Mouse (Mus musculus) layer of hippocampus, adult 2 months (tissue): ENCODE data around the gene Sh2d1b2. TPM values are rescaled to one million over a fixed set of nuclear protein-coding genes. Genes with fewer than 3 reads are reported as not detected.

Experiments
- DNase-seq, 2 experiments: peaks; one replicate each; pipeline ENCODE4 v3.0.0; 2022; ENCODE audit warnings: low spot score in 2 of 2
- H3K27ac ChIP-seq: fragments of 200-600 bp; 2 replicates; pipeline ENCODE4 v1.8.1; 2022
- H3K4me3 ChIP-seq: fragments of 200-600 bp; 2 replicates; pipeline ENCODE4 v1.8.1; 2022; ENCODE audit warnings: mild to moderate bottlenecking
- CTCF ChIP-seq: fragments of 200-600 bp; conservative IDR thresholded peaks from 2 replicates; pipeline ENCODE4 v1.8.1; 2022; ENCODE audit warnings: antibody characterized with exemption, mild to moderate bottlenecking, moderate library complexity
- total RNA-seq, 2 experiments: library from RNA; stranded (reverse); gene quantifications; 2 replicates each; pipeline ENCODE4 v1.2.3; 2021

Gene Sh2d1b2
- total RNA-seq, 2 experiments from 2014 or later, result not detected

DNA sequence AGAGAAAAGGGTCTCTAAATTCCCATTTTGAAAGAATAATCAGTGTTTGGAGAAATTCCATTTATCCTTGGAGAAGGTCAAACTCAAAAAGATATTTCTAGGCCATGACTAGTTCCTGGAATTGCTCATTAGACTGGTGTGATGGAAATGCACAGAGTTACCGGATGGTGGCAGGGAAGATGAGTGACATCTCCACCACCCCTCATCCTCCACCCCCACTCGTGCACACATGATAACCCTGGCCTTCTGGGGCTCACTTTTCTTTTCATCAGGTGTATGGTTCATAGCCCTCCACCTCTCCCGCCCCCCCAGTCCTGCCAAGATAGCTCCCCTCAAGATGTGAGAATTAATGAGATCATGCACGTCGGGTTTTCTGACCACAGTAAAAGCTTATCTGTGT lies 60.7 kb downstream of the Sh2d1b2 start:
- Histone ChIP-seq H3K4me3 (no peak overlapping the region), H3K27ac (peak overlapping the region; percentile 53; the same call in 1 of the 2 replicates)
- no peak for TF ChIP-seq CTCF
- no peak for DNase-seq

DNA sequence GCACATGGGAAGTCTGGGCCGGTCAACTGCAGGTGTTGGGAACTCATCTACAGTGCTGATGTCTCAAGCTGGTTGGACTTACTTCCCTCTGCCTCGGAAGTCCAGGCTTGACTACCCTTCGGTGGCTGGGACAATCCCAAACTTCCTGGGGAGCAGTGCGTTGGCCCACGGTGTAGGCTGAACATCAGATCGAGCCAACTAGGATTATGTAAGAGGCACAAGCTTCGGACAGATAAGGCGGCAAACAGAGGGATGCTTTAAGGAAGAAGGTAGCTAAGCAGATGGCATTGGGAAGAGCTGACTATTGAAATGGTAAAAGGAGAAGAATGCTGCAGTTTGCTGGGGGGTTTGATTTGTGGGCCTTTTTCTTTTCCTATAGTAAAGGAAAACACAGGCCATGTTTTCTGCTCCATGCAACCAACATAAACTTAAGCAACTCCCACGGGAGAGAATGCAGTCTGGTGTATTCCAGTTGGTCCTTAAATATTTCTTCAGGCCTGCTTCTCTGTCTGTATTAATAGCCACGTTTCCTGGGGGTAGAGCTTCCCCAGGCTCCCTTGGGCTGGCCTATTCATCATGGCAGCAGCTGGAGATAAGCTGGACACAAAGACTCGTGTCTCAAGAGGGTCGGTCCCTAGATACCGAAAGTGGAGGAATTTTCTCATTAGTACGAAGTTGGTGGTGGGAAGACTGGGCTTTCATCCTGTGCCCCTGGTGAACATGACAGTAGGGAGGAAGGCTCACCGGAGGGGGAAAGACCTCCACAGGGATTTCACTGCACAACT lies 62.4 kb downstream of the Sh2d1b2 start:
- H3K27ac ChIP-seq, result peak overlapping the region; percentile 28; the same call in 1 of the 2 replicates
- peak in 1 of 2 experiments; percentile 14 for DNase-seq
- H3K4me3 ChIP-seq, result no peak overlapping the region
- TF ChIP-seq CTCF, result no peak

DNA sequence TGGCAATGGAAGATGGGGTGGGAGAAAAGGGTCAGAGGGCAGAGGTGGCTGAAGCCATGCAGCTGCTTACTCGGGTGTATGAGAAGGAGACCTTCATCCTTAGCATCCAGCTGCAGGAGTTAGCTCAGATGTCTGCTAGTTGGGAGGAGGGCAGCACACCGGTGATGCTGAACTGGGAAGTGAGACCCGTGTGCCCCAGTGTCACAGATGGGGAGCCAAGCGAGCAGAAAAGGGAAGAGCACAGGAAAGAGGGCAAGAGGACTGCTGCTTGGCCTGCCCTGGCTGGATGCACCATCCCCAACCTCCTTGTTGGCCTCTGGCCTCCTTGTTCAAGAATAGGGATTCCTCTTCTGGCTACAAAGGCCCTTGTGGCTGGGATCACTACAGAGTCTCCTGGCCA lies 66.9 kb downstream of the Sh2d1b2 start:
- H3K4me3 ChIP-seq, result no peak overlapping the region
- no peak for DNase-seq
- no peak for TF ChIP-seq CTCF
- no peak overlapping the region for H3K27ac ChIP-seq

DNA sequence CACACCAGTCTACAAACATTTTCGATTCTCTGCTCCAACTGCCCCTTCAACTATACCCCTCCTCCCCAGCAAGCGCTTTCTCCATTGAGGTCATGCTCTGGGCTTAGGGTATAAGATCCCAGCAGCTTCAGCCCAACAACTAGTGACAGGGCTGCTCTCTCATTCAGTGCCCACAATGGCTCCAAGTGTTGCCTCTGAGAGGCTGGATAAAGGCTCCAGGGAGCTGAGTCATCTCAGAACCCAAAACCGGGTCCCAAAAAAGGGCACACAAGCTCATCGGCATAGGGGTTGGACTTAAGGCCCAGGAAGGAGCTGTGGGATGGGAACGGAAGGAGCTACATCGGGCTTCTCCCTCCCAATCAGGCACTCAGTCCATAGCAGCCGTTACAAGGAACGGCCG lies 69.1 kb downstream of the Sh2d1b2 start:
- no peak overlapping the region for H3K27ac ChIP-seq
- no peak for TF ChIP-seq CTCF
- no peak overlapping the region for H3K4me3 ChIP-seq
- no peak for DNase-seq

DNA sequence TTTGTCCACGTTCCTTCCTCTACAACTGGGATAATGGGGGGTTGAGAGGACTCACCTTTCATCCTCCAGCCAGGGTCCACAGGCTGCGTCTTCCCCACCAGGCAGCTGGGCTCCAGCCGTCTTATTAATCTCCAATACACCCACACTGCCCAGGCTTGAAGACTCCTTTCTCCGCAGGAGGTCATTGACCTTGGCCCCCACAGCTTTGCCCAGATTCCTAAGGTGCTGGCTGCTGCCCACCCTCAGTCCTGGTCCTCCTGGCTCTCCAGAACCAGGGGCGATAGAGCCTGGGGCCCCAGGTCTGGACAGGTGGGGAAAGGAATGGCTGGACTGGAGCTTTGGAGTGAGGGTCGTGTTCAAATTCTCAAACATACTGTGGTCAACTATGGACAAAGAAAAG lies 69.9 kb downstream of the Sh2d1b2 start:
- Histone ChIP-seq H3K4me3 (no peak overlapping the region), H3K27ac (no peak overlapping the region)
- no peak for DNase-seq
- no peak for TF ChIP-seq CTCF

DNA sequence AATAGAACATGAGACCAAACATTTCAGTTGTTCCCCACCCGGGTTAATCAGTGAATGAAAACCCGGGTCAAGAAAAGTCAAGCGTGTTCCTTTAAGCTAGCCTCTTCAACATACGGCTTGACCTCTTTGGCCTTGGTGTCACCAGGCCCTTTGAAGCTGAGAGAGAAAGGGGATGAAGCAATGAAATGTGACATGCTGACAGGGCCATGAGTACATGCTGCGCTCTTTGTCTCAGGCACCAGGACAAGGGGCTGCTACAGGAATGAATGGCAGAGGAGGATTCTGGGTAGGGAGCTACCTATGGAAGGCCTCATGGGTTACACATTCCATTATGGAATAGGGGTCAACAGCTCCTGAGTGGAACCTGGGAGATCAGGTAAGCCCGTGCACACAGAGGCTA lies 70.6 kb downstream of the Sh2d1b2 start:
- no peak for TF ChIP-seq CTCF
- Histone ChIP-seq H3K4me3 (no peak overlapping the region), H3K27ac (no peak overlapping the region)
- no peak for DNase-seq

Other genes with a start within 250 kb of the Sh2d1b2 start
- 1 to 10 TPM; 4.7 to 5.0 TPM for gene Ddr2, start 122.0 kb upstream of the Sh2d1b2 start, total RNA-seq
- 10 to 100 TPM; 51.4 to 56.0 TPM for gene Uap1, start 57.8 kb upstream of the Sh2d1b2 start, total RNA-seq
- 100 to 1,000 TPM; 142 to 143 TPM for gene Uhmk1, start 17.4 kb upstream of the Sh2d1b2 start, total RNA-seq
- gene Sh2d1b1, start 44.6 kb downstream of the Sh2d1b2 start, total RNA-seq, result not detected
- gene Gm7694, start 73.6 kb downstream of the Sh2d1b2 start, total RNA-seq, result 1 to 10 TPM; 4.1 TPM
- gene Spata46, start 76.1 kb downstream of the Sh2d1b2 start, total RNA-seq, result not detected